Mouse (Mus musculus): ENCODE data around the gene Frmd4a. TPM values are rescaled to one million over a fixed set of nuclear protein-coding genes. Genes with fewer than 3 reads are reported as not detected.

Gene Frmd4a
- total RNA-seq, 1 experiment: 9.3 TPM

- TF ChIP-seq MAFK (IDR thresholded peaks at IDR 0.05; ENCODE audit: insufficient read depth, low read depth, low read length): no peak
- TF ChIP-seq HCFC1 (IDR thresholded peaks at IDR 0.05; ENCODE audit: borderline replicate concordance, insufficient read depth, low read length): no peak
- TF ChIP-seq CHD2 (IDR thresholded peaks at IDR 0.05; ENCODE audit: low read depth, low read length): no peak
- TF ChIP-seq ZC3H11A (IDR thresholded peaks at IDR 0.05; ENCODE audit: borderline replicate concordance, low read depth, low read length): no peak
- TF ChIP-seq ZNF384 (IDR thresholded peaks at IDR 0.05; ENCODE audit: low read depth, low read length): no peak
- no peak for DNase-seq (ENCODE audit: low read depth, low spot score)
- Histone ChIP-seq H3K4me3 (ENCODE audit: insufficient read depth in 1 of 2, low read depth in 1 of 2, low read length in 2 of 2, poor library complexity in 1 of 2, severe bottlenecking in 1 of 2) (no peak overlapping the region), H3K27ac (ENCODE audit: insufficient read depth, low read depth, low read length, poor library complexity, severe bottlenecking) (no peak overlapping the region), H3K9me3 (ENCODE audit: control insufficient read depth, insufficient read depth, low read depth, low read length) (no peaks in the 10 kb centered on the region), H3K9ac (ENCODE audit: insufficient read depth, low read depth, low read length, poor library complexity, severe bottlenecking) (no peak overlapping the region), H3K36me3 (ENCODE audit: control insufficient read depth, insufficient read depth, low read length, poor library complexity, severe bottlenecking) (no peaks in the 10 kb centered on the region), H3K4me1 (ENCODE audit: control insufficient read depth in 2 of 2, insufficient read depth in 2 of 2, low read length in 2 of 2, poor library complexity in 1 of 2) (no peaks in the 10 kb centered on the region)
- in situ Hi-C loops (cut with MboI; ENCODE audit: low sequenced_read_pairs in 2 of 2, unreplicated experiment in 2 of 2): no loop called here
These were observed 344.7 kb downstream of the Frmd4a start for GRCm38 (mm10) chr2:4361981-4362834.

GRCm38 (mm10) chr2:4364908-4365307, 347.4 kb downstream of the Frmd4a start:
- Histone ChIP-seq H3K4me3 (ENCODE audit: insufficient read depth in 1 of 2, low read depth in 1 of 2, low read length in 2 of 2, poor library complexity in 1 of 2, severe bottlenecking in 1 of 2) (no peak overlapping the region), H3K36me3 (ENCODE audit: control insufficient read depth, insufficient read depth, low read length, poor library complexity, severe bottlenecking) (no peaks in the 10 kb centered on the region), H3K9ac (ENCODE audit: insufficient read depth, low read depth, low read length, poor library complexity, severe bottlenecking) (no peak overlapping the region), H3K9me3 (ENCODE audit: control insufficient read depth, insufficient read depth, low read depth, low read length) (no peaks in the 10 kb centered on the region), H3K27ac (ENCODE audit: insufficient read depth, low read depth, low read length, poor library complexity, severe bottlenecking) (no peak overlapping the region), H3K4me1 (ENCODE audit: control insufficient read depth in 2 of 2, insufficient read depth in 2 of 2, low read length in 2 of 2, poor library complexity in 1 of 2) (no peaks in the 10 kb centered on the region)
- in situ Hi-C loops (cut with MboI; ENCODE audit: low sequenced_read_pairs in 2 of 2, unreplicated experiment in 2 of 2): no loop called here
- no peak for TF ChIP-seq CHD2 (IDR thresholded peaks at IDR 0.05; ENCODE audit: low read depth, low read length)
- TF ChIP-seq ZNF384 (IDR thresholded peaks at IDR 0.05; ENCODE audit: low read depth, low read length): no peak
- no peak for TF ChIP-seq MAFK (IDR thresholded peaks at IDR 0.05; ENCODE audit: insufficient read depth, low read depth, low read length)
- TF ChIP-seq HCFC1 (IDR thresholded peaks at IDR 0.05; ENCODE audit: borderline replicate concordance, insufficient read depth, low read length): no peak
- TF ChIP-seq ZC3H11A (IDR thresholded peaks at IDR 0.05; ENCODE audit: borderline replicate concordance, low read depth, low read length): no peak
- no peak for DNase-seq (ENCODE audit: low read depth, low spot score)

GRCm38 (mm10) chr2:4368544-4368943, 351.0 kb downstream of the Frmd4a start:
- no peak for TF ChIP-seq CHD2 (IDR thresholded peaks at IDR 0.05; ENCODE audit: low read depth, low read length)
- H3K36me3 ChIP-seq (ENCODE audit: control insufficient read depth, insufficient read depth, low read length, poor library complexity, severe bottlenecking): no peaks in the 10 kb centered on the region
- no peak overlapping the region for H3K9ac ChIP-seq (ENCODE audit: insufficient read depth, low read depth, low read length, poor library complexity, severe bottlenecking)
- no peak overlapping the region for H3K27ac ChIP-seq (ENCODE audit: insufficient read depth, low read depth, low read length, poor library complexity, severe bottlenecking)
- in situ Hi-C loops (cut with MboI; ENCODE audit: low sequenced_read_pairs in 2 of 2, unreplicated experiment in 2 of 2): no loop called here
- no peak overlapping the region for H3K4me3 ChIP-seq (ENCODE audit: insufficient read depth in 1 of 2, low read depth in 1 of 2, low read length in 2 of 2, poor library complexity in 1 of 2, severe bottlenecking in 1 of 2)
- no peak for DNase-seq (ENCODE audit: low read depth, low spot score)
- no peaks in the 10 kb centered on the region for H3K9me3 ChIP-seq (ENCODE audit: control insufficient read depth, insufficient read depth, low read depth, low read length)
- no peaks in the 10 kb centered on the region for H3K4me1 ChIP-seq (ENCODE audit: control insufficient read depth in 2 of 2, insufficient read depth in 2 of 2, low read length in 2 of 2, poor library complexity in 1 of 2)

GRCm38 (mm10) chr2:4370499-4370898, 353.0 kb downstream of the Frmd4a start:
- TF ChIP-seq MAFK (IDR thresholded peaks at IDR 0.05; ENCODE audit: insufficient read depth, low read depth, low read length) (no peak), ZNF384 (IDR thresholded peaks at IDR 0.05; ENCODE audit: low read depth, low read length) (no peak), ZC3H11A (IDR thresholded peaks at IDR 0.05; ENCODE audit: borderline replicate concordance, low read depth, low read length) (no peak), CHD2 (IDR thresholded peaks at IDR 0.05; ENCODE audit: low read depth, low read length) (no peak), HCFC1 (IDR thresholded peaks at IDR 0.05; ENCODE audit: borderline replicate concordance, insufficient read depth, low read length) (no peak)
- in situ Hi-C loops (cut with MboI; ENCODE audit: low sequenced_read_pairs in 2 of 2, unreplicated experiment in 2 of 2): no loop called here
- no peak overlapping the region for H3K9ac ChIP-seq (ENCODE audit: insufficient read depth, low read depth, low read length, poor library complexity, severe bottlenecking)
- no peaks in the 10 kb centered on the region for H3K36me3 ChIP-seq (ENCODE audit: control insufficient read depth, insufficient read depth, low read length, poor library complexity, severe bottlenecking)
- no peak overlapping the region for H3K27ac ChIP-seq (ENCODE audit: insufficient read depth, low read depth, low read length, poor library complexity, severe bottlenecking)
- H3K4me1 ChIP-seq (ENCODE audit: control insufficient read depth in 2 of 2, insufficient read depth in 2 of 2, low read length in 2 of 2, poor library complexity in 1 of 2): no peaks in the 10 kb centered on the region
- no peak for DNase-seq (ENCODE audit: low read depth, low spot score)
- no peaks in the 10 kb centered on the region for H3K9me3 ChIP-seq (ENCODE audit: control insufficient read depth, insufficient read depth, low read depth, low read length)
- H3K4me3 ChIP-seq (ENCODE audit: insufficient read depth in 1 of 2, low read depth in 1 of 2, low read length in 2 of 2, poor library complexity in 1 of 2, severe bottlenecking in 1 of 2): no peak overlapping the region

Measured in ES-E14 (cell line).